ENCODE assay signal across 9 mouse cellular contexts in the genomic region with DNA sequence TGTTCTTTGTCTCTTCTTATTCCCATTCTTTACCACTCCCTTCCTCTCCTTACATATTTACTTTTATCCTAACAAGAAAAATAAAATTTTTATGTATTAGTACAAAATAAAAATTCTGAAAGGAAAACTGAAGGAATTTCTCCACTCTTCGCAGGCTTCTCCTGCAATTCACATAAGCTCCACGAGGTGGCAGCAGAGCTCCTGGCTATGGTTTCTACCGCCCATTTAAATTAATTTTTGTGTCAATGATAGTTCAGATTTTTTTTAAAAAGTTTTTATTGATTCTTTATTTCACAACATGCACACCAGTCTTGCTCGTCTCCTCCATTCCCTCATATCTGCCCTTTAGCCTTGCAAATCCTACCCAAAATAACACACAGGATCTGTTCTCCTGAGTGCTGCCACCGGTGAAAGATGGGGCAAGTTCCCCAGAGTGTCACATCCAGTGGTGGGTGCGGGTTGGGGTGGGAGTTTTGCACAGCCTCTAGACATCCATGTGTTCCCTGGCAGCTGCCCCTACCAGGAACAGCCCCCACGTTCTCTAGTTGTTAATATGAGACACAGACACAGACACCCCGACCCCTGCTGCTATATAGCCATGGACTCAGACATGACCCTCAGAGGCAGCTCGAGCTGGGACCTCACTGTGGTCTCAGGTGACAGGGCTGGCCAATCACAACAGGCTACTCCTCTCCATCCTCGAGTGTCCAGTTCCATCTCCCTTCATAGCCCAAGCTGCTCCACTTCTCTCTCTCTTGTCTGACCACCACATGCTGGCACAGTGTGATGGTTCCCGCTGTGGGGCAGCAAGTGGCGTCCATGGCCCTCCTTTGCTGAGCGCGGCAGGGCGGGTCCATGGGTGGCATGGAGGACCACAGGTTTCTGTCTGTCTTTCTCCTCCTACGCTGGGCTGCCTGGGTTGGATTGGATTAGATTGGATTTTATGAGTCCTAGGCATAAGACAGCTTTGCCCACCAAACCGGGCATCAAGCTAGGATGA. TPM values are rescaled to one million over a fixed set of nuclear protein-coding genes. Genes with fewer than 3 reads are reported as not detected.
DNase-seq lines count a peak whose midpoint lies in the region; ATAC-seq and TF ChIP-seq lines count a peak whose summit lies in the region.
"Had no signal": no experiment of that assay in that cellular context is flagged by ENCODE, and none has a peak within 500 bp of the region (broad histone marks: within the 10 kb centered on the region; RNA-seq: fewer than 3 reads in every experiment).

No protein-coding gene starts in this region.

- ATAC-seq in forebrain, postnatal 0 days = no peak
- 0 out of 2 replicates have a peak, but pooled peaks have one; percentile 45 for ATAC-seq in midbrain, embryonic 16.5 days

- no peak overlapping the region for H3K9ac ChIP-seq in forebrain, postnatal 0 days
- H3K9ac ChIP-seq in midbrain, embryonic 16.5 days (ENCODE audit: low read depth, low read length) = no peak overlapping the region

- peak; percentile 22 to 47 for DNase-seq in left cerebral cortex, adult 18-20 months (ENCODE audit: low spot score in 2 of 2)
- DNase-seq in left cerebral cortex, postnatal 10 days (ENCODE audit: extremely low spot score in 1 of 2, low spot score in 2 of 2) = no peak
- peak; percentile 32 for DNase-seq in ES-CJ7 (ENCODE audit: low read depth, low spot score)
- DNase-seq in c-Kit-positive CD71-positive TER-119-positive erythroid progenitor cells, embryonic 14.5 days (ENCODE audit: low spot score) = peak; percentile 16
- peak; percentile 60 for DNase-seq in forebrain, postnatal 0 days
- peak; percentile 21 to 31 for DNase-seq in layer of hippocampus, postnatal 36 days
- no peak for DNase-seq in yolk sac, embryonic 10.5 days (ENCODE audit: low spot score)

- H3K36me3 ChIP-seq in forebrain, postnatal 0 days (ENCODE audit: insufficient read depth) = no peaks in the 10 kb centered on the region
- H3K36me3 ChIP-seq in midbrain, embryonic 16.5 days (ENCODE audit: control insufficient read depth, insufficient read depth, low read length) = no peaks in the 10 kb centered on the region

- no peaks in the 10 kb centered on the region for H3K27me3 ChIP-seq in forebrain, postnatal 0 days (ENCODE audit: insufficient read depth, low read length)
- no peaks in the 10 kb centered on the region for H3K27me3 ChIP-seq in midbrain, embryonic 16.5 days (ENCODE audit: control insufficient read depth, insufficient read depth, low read depth, low read length)

- no peak overlapping the region for H3K4me3 ChIP-seq in forebrain, postnatal 0 days (ENCODE audit: low read depth, low read length)
- no peak overlapping the region for H3K4me3 ChIP-seq in midbrain, embryonic 16.5 days (ENCODE audit: low read depth, low read length)
- H3K4me3 ChIP-seq: megakaryocyte, embryonic 14.5 days had no signal

- 54% methylated on average over 17 of the region's 17 CpGs for WGBS in forebrain, postnatal 0 days
- WGBS in midbrain, embryonic 16.5 days = 54% methylated on average over 17 of the region's 17 CpGs

- H3K4me2 ChIP-seq in forebrain, postnatal 0 days (ENCODE audit: low read depth) = no peak overlapping the region
- H3K4me2 ChIP-seq in midbrain, embryonic 16.5 days (ENCODE audit: low read length) = no peak overlapping the region

- TF ChIP-seq CTCF in forebrain, postnatal 0 days (IDR thresholded peaks at IDR 0.05; ENCODE audit: low read depth) = peak; percentile 79

- intact Hi-C loops in left cerebral cortex, postnatal 10 days (cut with DNase I) = loop anchor here (2.0 to 5.0 kb wide), 3 partner anchors 149 to 343 kb away; no protein-coding TSS in a partner anchor

- H3K4me1 ChIP-seq in forebrain, postnatal 0 days (ENCODE audit: insufficient read depth) = no peaks in the 10 kb centered on the region
- no peaks in the 10 kb centered on the region for H3K4me1 ChIP-seq in midbrain, embryonic 16.5 days (ENCODE audit: control insufficient read depth, insufficient read depth, low read length)

- no peaks in the 10 kb centered on the region for H3K9me3 ChIP-seq in forebrain, postnatal 0 days (ENCODE audit: low read length)
- H3K9me3 ChIP-seq in midbrain, embryonic 16.5 days (replicated peaks; ENCODE audit: control insufficient read depth, low read length, poor library complexity, severe bottlenecking) = no peaks in the 10 kb centered on the region
- H3K9me3 ChIP-seq: megakaryocyte, embryonic 14.5 days had no signal

- no peak overlapping the region for H3K27ac ChIP-seq in forebrain, postnatal 0 days (ENCODE audit: low read depth, low read length)
- no peak overlapping the region for H3K27ac ChIP-seq in midbrain, embryonic 16.5 days (ENCODE audit: low read length)

RNA-seq across cellular contexts. Expression of a gene that starts 18.3 kb away (rescaled TPM):
- not detected for total RNA-seq in left cerebral cortex, adult 18-20 months (2021)
- not detected for total RNA-seq in left cerebral cortex, postnatal 10 days (2021)
- total RNA-seq in forebrain, postnatal 0 days (2014; rRNA removed) = not detected in 2 replicates
- polyA plus RNA-seq in forebrain, postnatal 0 days (2015; fragmentation: Nextera tagmentation; extraction: Ambion mirVana) = 0.82 TPM in 1 of 2 replicates, not detected in the other
- not detected for total RNA-seq in layer of hippocampus, postnatal 36 days (2021)
- 0.53 and 0.61 TPM in 2 replicates for polyA plus RNA-seq in midbrain, embryonic 16.5 days (2015; fragmentation: Nextera tagmentation; extraction: Ambion mirVana)

Comparison
In these comparisons a context has a peak if more than half of its experiments do, and no peak if none do; other contexts are left out.
1. DNase-seq: peak in left cerebral cortex, adult 18-20 months (2 of 2), ES-CJ7 (single experiment), c-Kit-positive CD71-positive TER-119-positive erythroid progenitor cells, embryonic 14.5 days (single experiment), forebrain, postnatal 0 days (single experiment) and layer of hippocampus, postnatal 36 days (2 of 2); none in left cerebral cortex, postnatal 10 days (0 of 2) and yolk sac, embryonic 10.5 days (single experiment).